Mouse (Mus musculus): ENCODE measurements around the gene Nectin1. TPM values are rescaled to one million over a fixed set of nuclear protein-coding genes. Genes with fewer than 3 reads are reported as not detected.

Nectin1 gene
- polyA plus RNA-seq, 1 experiment from 2014 or later: 7.4 TPM

DNA sequence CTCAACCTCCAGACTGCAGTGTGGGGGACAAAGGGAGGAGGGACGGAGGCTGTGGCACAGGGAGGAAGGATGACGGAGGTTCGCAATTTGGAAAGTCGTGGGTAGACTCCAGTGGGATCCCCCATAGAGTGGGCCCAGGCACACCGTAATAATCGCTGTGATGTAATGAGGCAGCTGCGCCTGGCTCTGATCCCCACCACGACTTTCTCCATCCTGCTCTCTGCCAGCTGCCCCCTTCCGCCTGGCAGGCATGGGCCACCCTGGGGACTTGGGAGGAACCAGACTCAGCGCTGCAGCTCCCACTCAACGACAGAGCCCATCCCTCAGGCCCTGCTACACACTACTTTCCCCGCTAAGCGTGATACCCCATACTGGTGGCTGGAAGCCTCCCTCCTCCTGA lies 90.5 kb downstream of the Nectin1 start:
- Histone ChIP-seq H3K36me3 (replicated peaks) (no peaks in the 10 kb centered on the region), H3K4me1 (peaks cover 23% of the 10 kb centered on the region), H3K27ac (no peak overlapping the region), H3K27me3 (ENCODE audit: poor library complexity, severe bottlenecking) (no peaks in the 10 kb centered on the region), H3K4me3 (no peak overlapping the region), H3K9me3 (no peaks in the 10 kb centered on the region)
- WGBS: 81% methylated on average over 13 of the region's 13 CpGs
- no peak for DNase-seq (ENCODE audit: extremely low spot score, low spot score)

DNA sequence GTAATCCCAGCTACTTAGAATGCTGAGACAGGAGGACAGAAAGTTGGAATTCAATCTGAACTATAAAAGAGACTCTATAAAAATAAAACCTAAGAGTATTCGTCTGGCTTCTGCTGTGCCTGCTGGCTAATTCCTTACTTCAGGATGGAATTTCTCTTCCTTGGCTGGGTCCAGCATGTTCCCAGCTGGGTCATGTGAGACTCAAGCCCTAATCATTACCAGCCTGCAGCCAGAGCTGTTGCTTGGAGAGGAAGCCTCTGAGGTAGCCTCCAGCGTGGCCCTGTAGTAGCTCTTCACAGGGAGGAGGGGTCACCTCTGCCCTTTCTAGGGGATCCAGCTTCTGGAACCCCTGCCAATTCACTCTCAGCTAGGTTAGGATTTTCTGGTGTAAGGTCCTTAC lies 94.8 kb downstream of the Nectin1 start:
- 63% methylated on average over 2 of the region's 2 CpGs for WGBS
- 0 out of 2 replicates have a peak overlapping the region, but pooled peaks have one; percentile 31 for H3K27ac ChIP-seq
- peaks cover 28% of the 10 kb centered on the region for H3K27me3 ChIP-seq (ENCODE audit: poor library complexity, severe bottlenecking)
- H3K4me3 ChIP-seq: no peak overlapping the region
- H3K4me1 ChIP-seq: peaks cover 35% of the 10 kb centered on the region
- no peak for DNase-seq (ENCODE audit: extremely low spot score, low spot score)
- no peaks in the 10 kb centered on the region for H3K36me3 ChIP-seq (replicated peaks)
- no peaks in the 10 kb centered on the region for H3K9me3 ChIP-seq

DNA sequence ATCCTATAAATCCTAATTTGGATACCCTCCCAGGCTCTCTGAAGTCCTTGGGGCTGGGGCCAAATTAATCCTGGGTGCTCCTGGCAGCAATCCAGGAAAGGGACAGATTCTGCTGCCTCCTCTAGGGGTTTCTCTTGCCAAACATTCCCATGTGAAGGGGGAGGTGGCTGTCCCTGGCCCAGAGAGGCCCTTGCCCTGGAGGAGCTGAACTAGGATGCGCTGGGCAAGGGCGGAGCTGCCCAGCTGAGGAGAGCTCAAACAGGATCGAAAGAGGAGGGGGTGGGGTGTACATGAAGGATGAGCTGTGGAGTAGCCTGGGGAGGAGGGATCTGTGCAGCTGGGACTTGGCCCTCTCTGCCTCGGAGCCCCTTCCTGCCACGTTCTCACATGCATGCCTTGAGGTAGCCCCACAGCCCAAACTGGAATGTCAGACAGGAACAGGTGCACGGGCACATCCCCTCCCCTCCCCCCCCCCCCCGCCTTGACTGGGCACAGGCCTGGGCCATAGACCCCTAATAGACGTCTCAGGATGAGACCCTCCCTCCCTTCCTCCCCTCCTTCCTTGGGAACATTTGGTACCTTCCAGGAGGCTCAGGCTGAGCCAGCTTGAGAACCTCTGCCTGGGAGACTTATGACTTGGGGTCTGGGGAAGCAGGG lies 99.3 kb downstream of the Nectin1 start:
- H3K27me3 ChIP-seq (ENCODE audit: poor library complexity, severe bottlenecking): peaks cover 73% of the 10 kb centered on the region
- H3K27ac ChIP-seq: peak overlapping the region; percentile 70

DNA sequence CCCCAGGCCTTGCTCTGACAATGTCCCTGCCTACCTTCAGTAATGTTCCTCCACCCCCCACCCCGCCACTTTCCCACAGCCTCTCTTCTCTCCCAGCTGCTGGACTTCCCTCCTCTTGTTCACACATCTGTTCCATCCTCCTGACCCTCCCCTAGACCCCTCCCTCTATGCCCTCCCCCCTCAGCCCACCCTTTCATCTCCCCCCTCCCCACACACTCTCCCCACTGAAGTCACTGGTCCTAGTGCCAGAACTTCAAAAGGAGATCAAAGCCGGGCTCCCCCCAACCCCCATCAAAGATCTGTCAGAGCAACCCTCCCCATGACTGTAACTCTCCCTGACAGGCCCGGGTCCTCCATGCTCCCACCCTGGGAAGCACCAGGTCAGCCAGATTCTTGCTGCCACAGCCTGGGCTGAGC lies 99.9 kb downstream of the Nectin1 start:
- WGBS: 13% methylated on average over 2 of the region's 3 CpGs
- no peak for DNase-seq (ENCODE audit: extremely low spot score, low spot score)
- Histone ChIP-seq H3K36me3 (replicated peaks) (no peaks in the 10 kb centered on the region), H3K4me1 (peaks cover 53% of the 10 kb centered on the region), H3K9me3 (no peaks in the 10 kb centered on the region), H3K4me3 (no peak overlapping the region), H3K27me3 (ENCODE audit: poor library complexity, severe bottlenecking) (peaks cover 76% of the 10 kb centered on the region), H3K27ac (peak overlapping the region; percentile 70)

More for the DNA sequence above, 99.3 kb downstream of the Nectin1 start:
- Histone ChIP-seq H3K4me1 (peaks cover 55% of the 10 kb centered on the region), H3K36me3 (replicated peaks) (no peaks in the 10 kb centered on the region), H3K9me3 (no peaks in the 10 kb centered on the region), H3K4me3 (peak overlapping the region; percentile 1; the same call in 1 of the 2 replicates)
- DNase-seq (ENCODE audit: extremely low spot score, low spot score): no peak
- WGBS: 7% methylated on average over 8 of the region's 8 CpGs

DNA sequence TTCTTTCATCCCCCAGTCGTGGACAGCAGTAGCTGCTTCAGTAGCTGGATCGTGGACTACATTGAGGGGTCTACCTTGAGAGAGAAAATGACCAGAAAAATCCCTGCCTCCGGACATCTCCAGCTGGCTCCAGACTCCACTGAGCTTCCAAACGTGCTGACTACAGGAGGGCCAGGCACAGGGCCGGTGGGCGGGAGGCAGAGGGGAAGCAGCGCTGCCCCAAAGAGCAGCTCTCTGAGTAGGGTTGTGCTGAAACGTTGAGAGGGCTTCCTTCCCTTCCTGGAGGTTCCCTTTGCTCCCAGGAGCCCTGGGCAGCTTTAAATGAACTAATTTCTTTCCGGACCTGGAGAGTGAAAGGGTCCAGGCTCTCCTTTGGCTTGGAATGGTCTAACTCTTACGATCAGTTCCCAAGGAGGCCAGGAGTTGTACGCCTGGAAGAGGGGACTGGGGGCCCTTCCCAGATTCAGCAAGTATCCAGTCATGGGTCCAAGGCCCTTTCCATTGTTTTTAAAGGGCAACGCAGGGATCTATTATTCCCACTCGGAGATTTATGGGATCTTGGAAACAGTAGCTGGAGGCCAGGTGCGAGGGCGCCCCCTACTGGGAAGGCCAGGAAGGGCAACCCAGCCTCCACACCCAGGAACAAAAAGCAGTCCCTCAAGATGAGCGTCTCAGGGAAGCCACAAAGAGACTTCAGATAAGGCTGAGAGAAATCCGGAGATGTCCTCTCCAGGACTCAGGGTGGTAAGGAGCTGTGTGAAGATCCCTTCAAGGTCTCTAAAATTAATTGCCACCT lies 102.1 kb downstream of the Nectin1 start:
- peak; percentile 77 for DNase-seq (ENCODE audit: extremely low spot score, low spot score)
- peak overlapping the region; percentile 63 for H3K27ac ChIP-seq
- peaks cover 46% of the 10 kb centered on the region for H3K4me1 ChIP-seq
- no peaks in the 10 kb centered on the region for H3K36me3 ChIP-seq (replicated peaks)
- peaks cover 76% of the 10 kb centered on the region for H3K27me3 ChIP-seq (ENCODE audit: poor library complexity, severe bottlenecking)
- H3K4me3 ChIP-seq: peak overlapping the region; percentile 26
- 7% methylated on average over 17 of the region's 17 CpGs for WGBS
- no peaks in the 10 kb centered on the region for H3K9me3 ChIP-seq

DNA sequence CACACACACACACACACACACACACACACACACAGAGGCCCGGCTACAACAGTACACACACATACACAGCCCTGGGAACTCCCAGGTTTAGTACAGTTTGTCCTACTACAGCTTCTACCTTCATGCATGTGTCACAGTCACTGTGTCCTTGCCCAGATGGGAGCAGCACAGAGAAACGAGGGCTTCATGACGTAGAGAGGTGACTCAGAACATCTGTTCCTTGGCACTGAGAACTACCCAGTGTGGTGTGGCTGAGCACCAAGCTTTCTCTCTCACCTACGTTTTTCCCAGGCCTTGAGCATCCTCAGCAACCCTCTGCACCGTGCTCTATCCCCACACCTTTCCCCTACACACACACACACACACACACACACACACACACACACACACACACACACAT lies 104.1 kb downstream of the Nectin1 start:
- peaks cover 42% of the 10 kb centered on the region for H3K4me1 ChIP-seq
- no peak overlapping the region for H3K4me3 ChIP-seq
- 79% methylated on average over 5 of the region's 5 CpGs for WGBS

DNA sequence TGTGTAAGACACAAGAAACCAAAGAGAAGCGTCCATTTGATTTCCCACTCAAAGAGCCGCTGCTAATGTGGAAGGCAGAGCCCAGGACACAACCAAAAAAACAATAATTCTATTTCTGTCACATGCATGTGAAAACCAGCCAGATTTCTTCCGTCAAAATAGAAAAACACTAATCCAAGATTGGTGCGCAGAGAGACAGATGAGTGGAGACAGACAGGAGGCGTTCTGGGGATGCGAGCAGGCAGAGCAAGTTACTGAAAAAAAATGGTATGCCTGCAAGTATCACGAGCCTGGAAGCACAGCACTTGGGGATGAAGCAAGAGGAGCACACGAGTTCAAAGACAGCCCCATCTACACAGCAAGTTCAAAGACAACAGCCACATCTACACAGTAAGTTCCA lies 106.5 kb downstream of the Nectin1 start:
- H3K9me3 ChIP-seq: no peaks in the 10 kb centered on the region
- no peaks in the 10 kb centered on the region for H3K36me3 ChIP-seq (replicated peaks)
- no peak overlapping the region for H3K4me3 ChIP-seq
- H3K27ac ChIP-seq: no peak overlapping the region
- no peak for DNase-seq (ENCODE audit: extremely low spot score, low spot score)
- peaks cover 36% of the 10 kb centered on the region for H3K27me3 ChIP-seq (ENCODE audit: poor library complexity, severe bottlenecking)
- WGBS: 85% methylated on average over 8 of the region's 8 CpGs
- H3K4me1 ChIP-seq: peaks cover 30% of the 10 kb centered on the region

More for the DNA sequence above, 104.1 kb downstream of the Nectin1 start:
- H3K36me3 ChIP-seq (replicated peaks): no peaks in the 10 kb centered on the region
- H3K27me3 ChIP-seq (ENCODE audit: poor library complexity, severe bottlenecking): peaks cover 60% of the 10 kb centered on the region
- H3K9me3 ChIP-seq: no peaks in the 10 kb centered on the region
- no peak overlapping the region for H3K27ac ChIP-seq
- DNase-seq (ENCODE audit: extremely low spot score, low spot score): no peak

DNA sequence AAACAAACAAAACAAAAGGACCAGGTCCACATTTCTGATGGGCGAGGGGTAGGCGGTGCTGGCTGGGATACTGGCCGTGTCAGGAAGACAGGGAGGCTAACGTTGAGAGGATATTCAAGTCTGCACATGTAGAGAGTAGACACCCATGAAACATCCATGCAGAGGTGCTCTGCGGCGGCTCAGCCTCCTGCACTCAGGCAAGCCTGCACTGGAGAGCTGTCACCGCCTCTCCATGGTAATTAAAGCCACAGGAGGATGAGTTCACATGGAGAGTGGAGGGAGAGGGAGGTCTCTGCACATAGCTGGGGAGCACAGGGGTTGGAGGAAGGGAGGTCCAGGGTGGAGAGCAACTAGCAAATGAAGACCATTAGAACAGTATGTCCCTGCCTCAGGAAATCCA lies 107.4 kb downstream of the Nectin1 start:
- Histone ChIP-seq H3K4me1 (peaks cover 21% of the 10 kb centered on the region), H3K27ac (no peak overlapping the region), H3K9me3 (no peaks in the 10 kb centered on the region), H3K4me3 (no peak overlapping the region), H3K36me3 (replicated peaks) (no peaks in the 10 kb centered on the region), H3K27me3 (ENCODE audit: poor library complexity, severe bottlenecking) (peaks cover 36% of the 10 kb centered on the region)
- 74% methylated on average over 7 of the region's 7 CpGs for WGBS
- no peak for DNase-seq (ENCODE audit: extremely low spot score, low spot score)

DNA sequence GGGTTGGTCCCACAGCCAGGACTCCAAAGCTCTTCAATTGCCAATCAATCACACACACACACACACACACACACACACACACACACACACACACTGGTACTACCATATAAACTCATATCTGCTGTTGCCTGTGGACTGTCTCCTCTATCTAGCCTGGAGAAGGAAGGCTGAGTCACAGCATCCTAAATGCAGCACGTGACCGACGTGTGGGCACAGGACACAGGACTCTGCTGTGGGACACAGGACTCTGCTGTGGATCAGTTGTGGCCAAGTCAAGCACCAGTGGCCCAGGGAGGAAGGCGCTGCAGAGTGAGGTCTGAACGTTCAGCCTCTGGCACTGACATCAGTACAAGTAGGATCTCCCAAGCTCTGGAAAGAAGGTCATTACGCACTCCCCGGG lies 112.1 kb downstream of the Nectin1 start:
- DNase-seq (ENCODE audit: extremely low spot score, low spot score): no peak
- WGBS: 92% methylated on average over 7 of the region's 7 CpGs
- H3K27me3 ChIP-seq (ENCODE audit: poor library complexity, severe bottlenecking): peaks cover 26% of the 10 kb centered on the region
- no peaks in the 10 kb centered on the region for H3K36me3 ChIP-seq (replicated peaks)
- no peak overlapping the region for H3K4me3 ChIP-seq
- H3K27ac ChIP-seq: no peak overlapping the region
- H3K4me1 ChIP-seq: peaks cover 17% of the 10 kb centered on the region
- H3K9me3 ChIP-seq: no peaks in the 10 kb centered on the region
